Mouse (Mus musculus) erythroid progenitor cell, adult 5-6 weeks (primary cell): ENCODE measurements around the gene Rnf115. TPM values are rescaled to one million over a fixed set of nuclear protein-coding genes. Genes with fewer than 3 reads are reported as not detected.
"Not testable (repeated sequence)": the region's sequence is repeated elsewhere in the genome, so short reads cannot be mapped to it uniquely, and the experiment has no call there.

Source experiments
- ATAC-seq: replicated peaks from 2 replicates; pipeline ENCODE4 v1.8.0; 2016; ENCODE audit warnings: moderate number of reproducible peaks, mild to moderate bottlenecking, moderate TSS enrichment, inconsistent platforms; ENCODE audit not compliant: poor library complexity, low FRiP score, severe bottlenecking
- total RNA-seq, 2 experiments: library from RNA; stranded (forward) in 1 of 2; stranded (reverse) in 1 of 2; fragments of 150-400 nt in 1 of 2; fragments of 186-747, 209-891 nt in 1 of 2; gene quantifications; 2 replicates each; pipeline versions ENCODE4 v1.2.3 to v1.2.4; 2015 to 2017; ENCODE audit warnings: low replicate concordance in 2 of 2

The Rnf115 gene
- total RNA-seq (2015; ENCODE audit: low replicate concordance) (28.5 and 45.3 TPM in 2 replicates), total RNA-seq (2017; ENCODE audit: low replicate concordance) (32.7 and 35.9 TPM in 2 replicates)

GRCm38 (mm10) chr3:96727343-96727827, at the start of gene Rnf115, which contains the start of gene Polr3c:
Rnf115 (plus strand) TSS chr3:96727664.
Polr3c (minus strand) TSS chr3:96727628.
- peak; percentile 93 for ATAC-seq

- ATAC-seq, result no peak
These were observed 49.0 kb upstream of the Rnf115 start for GRCm38 (mm10) chr3:96678456-96678855.

- no peak for ATAC-seq
These were observed 48.2 kb upstream of the Rnf115 start for GRCm38 (mm10) chr3:96679159-96679674.

GRCm38 (mm10) chr3:96680269-96680956, 47.1 kb upstream of the Rnf115 start:
- ATAC-seq, result no peak

- no peak for ATAC-seq
These were observed 44.0 kb upstream of the Rnf115 start for GRCm38 (mm10) chr3:96683496-96683895.

- no peak for ATAC-seq
These were observed 43.2 kb upstream of the Rnf115 start for GRCm38 (mm10) chr3:96684151-96684821.

GRCm38 (mm10) chr3:96684822-96685156, 42.7 kb upstream of the Rnf115 start:
- ATAC-seq, result no peak

- ATAC-seq, result not testable (repeated sequence)
These were observed 41.4 kb upstream of the Rnf115 start for GRCm38 (mm10) chr3:96686057-96686456.

- no peak for ATAC-seq
These were observed 38.6 kb upstream of the Rnf115 start for GRCm38 (mm10) chr3:96688854-96689253.

- ATAC-seq, result no peak
These were observed 37.2 kb upstream of the Rnf115 start for GRCm38 (mm10) chr3:96690298-96690697.

GRCm38 (mm10) chr3:96692506-96692905, 35.0 kb upstream of the Rnf115 start:
- ATAC-seq, result no peak

- no peak for ATAC-seq
These were observed 33.9 kb upstream of the Rnf115 start for GRCm38 (mm10) chr3:96693579-96693978.

GRCm38 (mm10) chr3:96696198-96696765, 31.2 kb upstream of the Rnf115 start, which contains the start of gene Pias3:
Pias3 (plus strand) TSS chr3:96696384.
- peak; percentile 86 for ATAC-seq

GRCm38 (mm10) chr3:96696766-96697732, 30.4 kb upstream of the Rnf115 start:
- peak; percentile 87 for ATAC-seq

- ATAC-seq, result no peak
These were observed 28.3 kb upstream of the Rnf115 start for GRCm38 (mm10) chr3:96698993-96699690.

GRCm38 (mm10) chr3:96700376-96700775, 27.1 kb upstream of the Rnf115 start:
- no peak for ATAC-seq

GRCm38 (mm10) chr3:96701003-96701402, 26.5 kb upstream of the Rnf115 start:
- ATAC-seq, result no peak

- ATAC-seq, result no peak
These were observed 22.7 kb upstream of the Rnf115 start for GRCm38 (mm10) chr3:96704778-96705177.

GRCm38 (mm10) chr3:96706217-96706616, 21.2 kb upstream of the Rnf115 start:
- ATAC-seq, result no peak
